Mouse (Mus musculus): Measurements from ENCODE around the gene Naxd. TPM values are rescaled to one million over a fixed set of nuclear protein-coding genes. Genes with fewer than 3 reads are reported as not detected.
A peak's percentile ranks its signal among the peaks of the same experiment; 100 is the strongest.
"Not testable (repeated sequence)": the region's sequence is repeated elsewhere in the genome, so short reads cannot be mapped to it uniquely, and the experiment has no call there.

The Naxd gene
- total and polyA plus RNA-seq, 3 experiments: 54.8 to 72.3 TPM; not detected in 1

DNA sequence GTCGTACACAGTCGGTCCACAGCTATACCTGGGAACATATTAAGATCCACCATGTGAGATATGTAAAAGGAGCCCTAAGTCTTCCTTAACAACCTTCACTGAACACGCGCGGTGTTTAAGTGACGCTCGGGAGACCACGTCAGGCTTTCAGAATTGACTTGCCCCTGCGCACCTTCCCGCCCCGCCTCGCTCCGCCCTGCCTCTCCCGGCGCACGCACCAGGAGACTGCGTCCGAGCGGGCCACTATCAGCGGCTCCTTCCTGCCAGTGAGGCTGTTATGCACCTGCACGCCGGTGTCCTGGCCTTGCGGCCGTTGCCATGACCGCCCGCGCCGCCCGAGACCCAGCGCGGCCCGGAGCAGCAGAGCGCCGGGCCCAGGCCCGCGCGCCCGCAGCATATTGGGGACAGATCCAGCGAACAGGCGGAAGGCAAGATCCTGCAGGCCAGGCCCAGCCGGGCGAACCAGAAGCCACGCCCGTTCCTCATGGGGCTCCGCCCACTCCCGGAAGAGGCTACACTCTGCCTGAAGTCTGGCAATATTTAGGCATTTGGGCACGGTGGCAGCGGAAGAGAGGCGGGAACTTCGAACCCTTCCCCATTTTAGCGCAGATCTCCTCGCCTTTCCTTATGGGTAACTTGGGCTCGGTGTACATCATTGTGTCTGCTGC lies 53.1 kb downstream of the Naxd start, which contains the start of gene Cars2 (continued):
- TF ChIP-seq UBTF (IDR thresholded peaks at IDR 0.05; ENCODE audit: borderline replicate concordance, insufficient read depth, low read depth, low read length): no peak
- TF ChIP-seq POLR2AphosphoS2 (IDR thresholded peaks at IDR 0.05; ENCODE audit: low read length): peak; percentile 80; the same call in 1 of the 2 replicates
- TF ChIP-seq MAX (IDR thresholded peaks at IDR 0.05; ENCODE audit: low read length): peak; percentile 63
- peak; percentile 70 for TF ChIP-seq HCFC1 (IDR thresholded peaks at IDR 0.05; ENCODE audit: low read depth, low read length)

DNA sequence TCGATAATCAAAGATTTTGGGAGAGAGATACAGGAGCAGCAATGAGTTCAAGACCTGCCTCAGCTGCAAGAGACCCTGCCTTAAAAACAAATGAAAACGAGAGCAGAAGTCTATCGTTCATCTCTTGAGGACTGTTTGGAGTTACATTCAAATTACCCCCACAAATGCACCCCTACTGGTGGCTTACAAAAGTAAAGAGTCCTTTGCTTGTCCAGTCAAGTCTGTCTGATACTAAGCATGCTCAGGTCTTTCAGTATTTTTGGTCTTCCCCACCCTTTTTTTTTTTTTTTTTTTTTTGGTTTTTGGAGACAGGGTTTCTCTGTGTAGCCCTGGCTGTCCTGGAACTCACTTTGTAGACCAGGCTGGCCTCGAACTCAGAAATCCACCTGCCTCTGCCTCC lies 54.2 kb downstream of the Naxd start:
- H3K27ac ChIP-seq (ENCODE audit: control insufficient read depth, low read depth, low read length): peak overlapping the region; percentile 55
- H3K4me3 ChIP-seq (ENCODE audit: control insufficient read depth in 1 of 2, insufficient read depth in 1 of 2, low read depth in 2 of 2, low read length in 2 of 2): peak overlapping the region; percentile 71 to 77
- peak; percentile 82 for DNase-seq (ENCODE audit: low read depth, low spot score)
- not testable (repeated sequence) for H3K27me3 ChIP-seq (ENCODE audit: control insufficient read depth in 1 of 2, insufficient read depth in 2 of 2, low read length in 2 of 2); H3K79me2 ChIP-seq (ENCODE audit: control insufficient read depth, insufficient read depth, low read length, poor library complexity); H3K9me3 ChIP-seq (replicated peaks; ENCODE audit: insufficient read depth, low read length)
- H3K9ac ChIP-seq (ENCODE audit: control insufficient read depth, low read depth, low read length, poor library complexity, severe bottlenecking): peak overlapping the region; percentile 63
- peaks cover 0 to 13% of the 10 kb centered on the region in 2 experiments; a peak in 2 of 4 replicates for H3K36me3 ChIP-seq (ENCODE audit: control insufficient read depth in 1 of 2, insufficient read depth in 2 of 2, low read length in 2 of 2)
- peaks cover 6 to 14% of the 10 kb centered on the region in 2 experiments for H3K4me1 ChIP-seq (ENCODE audit: control insufficient read depth in 1 of 2, insufficient read depth in 2 of 2, low read length in 2 of 2)
- TF ChIP-seq ZNF384 (IDR thresholded peaks at IDR 0.05; ENCODE audit: low read depth, low read length) (peak; percentile 64), MXI1 (IDR thresholded peaks at IDR 0.05; ENCODE audit: low read depth, low read length) (peak; percentile 60; the same call in 1 of the 2 replicates), SIN3A (IDR thresholded peaks at IDR 0.05; ENCODE audit: low read length) (peak; percentile 35; the same call in 1 of the 2 replicates), MAZ (IDR thresholded peaks at IDR 0.05; ENCODE audit: low read depth, low read length) (0 out of 2 replicates have a peak, but pooled peaks have one; percentile 30), TBP (IDR thresholded peaks at IDR 0.05; ENCODE audit: low read depth, low read length) (0 out of 2 replicates have a peak, but pooled peaks have one; percentile 43), NELFE (IDR thresholded peaks at IDR 0.05; ENCODE audit: low read depth, low read length) (0 out of 2 replicates have a peak, but pooled peaks have one; percentile 36), EP300 (IDR thresholded peaks at IDR 0.05; ENCODE audit: low read depth in 1 of 2, low read length in 2 of 2) (0 out of 4 replicates have a peak, but pooled peaks of 1 of the 2 experiments have one; percentile 23), GATA1 (IDR thresholded peaks at IDR 0.05; ENCODE audit: low read depth, low read length) (0 out of 2 replicates have a peak, but pooled peaks have one; percentile 6), CTCF (IDR thresholded peaks at IDR 0.05 in 2 of 3, conservative IDR thresholded peaks at IDR 0.05 in 1 of 3; ENCODE audit: control insufficient read depth in 1 of 3, insufficient read depth in 1 of 3, low read depth in 2 of 3, low read length in 3 of 3, poor library complexity in 1 of 3, severe bottlenecking in 1 of 3) (peak in 2 of 3 experiments; percentile 27 to 48; a peak in 3 of 6 replicates)

DNA sequence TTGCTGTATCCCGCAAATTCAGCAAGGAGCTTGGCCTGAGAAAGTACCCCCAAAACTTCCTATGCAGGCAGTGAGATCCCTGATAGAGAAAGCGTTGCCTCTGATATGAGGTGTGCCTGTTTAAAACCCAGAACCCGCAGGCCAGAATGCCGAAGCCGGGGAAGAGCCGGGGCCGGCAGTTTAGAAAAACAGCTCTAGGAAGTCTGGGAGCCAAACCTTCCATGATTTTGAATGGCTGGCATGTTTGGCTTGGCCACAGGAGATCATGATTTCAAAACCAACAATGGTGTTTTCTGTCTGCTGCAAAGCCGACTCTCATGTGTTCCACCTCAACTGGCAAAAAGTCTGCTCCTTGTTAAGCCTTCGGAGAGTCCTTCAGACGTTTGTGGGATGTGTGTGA lies 55.1 kb downstream of the Naxd start:
- Histone ChIP-seq H3K4me3 (ENCODE audit: control insufficient read depth in 1 of 2, insufficient read depth in 1 of 2, low read depth in 2 of 2, low read length in 2 of 2) (no peak overlapping the region), H3K4me1 (ENCODE audit: control insufficient read depth in 1 of 2, insufficient read depth in 2 of 2, low read length in 2 of 2) (peaks cover 6 to 14% of the 10 kb centered on the region in 2 experiments), H3K27ac (ENCODE audit: control insufficient read depth, low read depth, low read length) (no peak overlapping the region), H3K9me3 (replicated peaks; ENCODE audit: insufficient read depth, low read length) (no peaks in the 10 kb centered on the region), H3K79me2 (ENCODE audit: control insufficient read depth, insufficient read depth, low read length, poor library complexity) (peaks cover 18% of the 10 kb centered on the region), H3K27me3 (ENCODE audit: control insufficient read depth in 1 of 2, insufficient read depth in 2 of 2, low read length in 2 of 2) (no peaks in the 10 kb centered on the region), H3K36me3 (ENCODE audit: control insufficient read depth in 1 of 2, insufficient read depth in 2 of 2, low read length in 2 of 2) (peaks cover 0 to 13% of the 10 kb centered on the region in 2 experiments; a peak in 2 of 4 replicates), H3K9ac (ENCODE audit: control insufficient read depth, low read depth, low read length, poor library complexity, severe bottlenecking) (no peak overlapping the region)
- no peak for DNase-seq (ENCODE audit: low read depth, low spot score)
- no peak for TF ChIP-seq UBTF (IDR thresholded peaks at IDR 0.05; ENCODE audit: borderline replicate concordance, insufficient read depth, low read depth, low read length)
- TF ChIP-seq POLR2AphosphoS5 (IDR thresholded peaks at IDR 0.05; ENCODE audit: borderline replicate concordance, low read depth, low read length): no peak
- no peak for TF ChIP-seq USF1 (IDR thresholded peaks at IDR 0.05; ENCODE audit: low read depth, low read length)
- no peak for TF ChIP-seq CTCF (IDR thresholded peaks at IDR 0.05 in 2 of 3, conservative IDR thresholded peaks at IDR 0.05 in 1 of 3; ENCODE audit: control insufficient read depth in 1 of 3, insufficient read depth in 1 of 3, low read depth in 2 of 3, low read length in 3 of 3, poor library complexity in 1 of 3, severe bottlenecking in 1 of 3)
- TF ChIP-seq NELFE (IDR thresholded peaks at IDR 0.05; ENCODE audit: low read depth, low read length): no peak
- no peak for TF ChIP-seq BHLHE40 (IDR thresholded peaks at IDR 0.05; ENCODE audit: borderline replicate concordance, low read depth, low read length)

Data from MEL (cell line).